Mouse (Mus musculus) heart, embryonic 16.5 days (tissue): ENCODE measurements around the gene Zfp39. TPM values are rescaled to one million over a fixed set of nuclear protein-coding genes. Genes with fewer than 3 reads are reported as not detected.
"Not testable (repeated sequence)": the region's sequence is repeated elsewhere in the genome, so short reads cannot be mapped to it uniquely, and the experiment has no call there.

Experiments used
- ATAC-seq: fragments of 200-750 bp; cut with Nextera tagmentation; replicated peaks from 2 replicates; pipeline ENCODE4 v1.8.0; 2017; ENCODE audit warnings: moderate number of reproducible peaks; ENCODE audit not compliant: insufficient read depth, low FRiP score; ENCODE audit errors: extremely low read depth
- H3K27ac ChIP-seq: fragments of 300-500 bp; sonication (generic); 2 replicates; pipeline ENCODE4 v1.5.1; 2014; ENCODE audit warnings: mild to moderate bottlenecking, low read length, control low read depth, moderate library complexity
- H3K27me3 ChIP-seq: fragments of 300-500 bp; sonication (generic); 2 replicates; pipeline ENCODE4 v1.6.1; 2014; ENCODE audit warnings: low read length, mixed read lengths; ENCODE audit not compliant: control insufficient read depth, insufficient read depth
- H3K36me3 ChIP-seq: fragments of 300-500 bp; sonication (generic); 2 replicates; pipeline ENCODE4 v1.6.1; 2014; ENCODE audit not compliant: control insufficient read depth, insufficient read depth
- H3K4me1 ChIP-seq: fragments of 300-500 bp; sonication (generic); 2 replicates; pipeline ENCODE4 v1.6.1; 2014; ENCODE audit warnings: low read length, mixed read lengths; ENCODE audit not compliant: control insufficient read depth, insufficient read depth
- H3K4me2 ChIP-seq: fragments of 300-500 bp; sonication (generic); 2 replicates; pipeline ENCODE4 v1.6.1; 2014; ENCODE audit warnings: low read depth, mild to moderate bottlenecking, control low read depth, low read length
- H3K4me3 ChIP-seq: fragments of 300-500 bp; sonication (generic); 2 replicates; pipeline ENCODE4 v1.5.1; 2014; ENCODE audit warnings: mild to moderate bottlenecking, control low read depth, low read length
- H3K9ac ChIP-seq: fragments of 300-500 bp; sonication (generic); 2 replicates; pipeline ENCODE4 v1.6.1; 2014; ENCODE audit warnings: low read length, control low read depth
- H3K9me3 ChIP-seq: fragments of 300-500 bp; sonication (generic); replicated peaks from 2 replicates; pipeline ENCODE4 v1.6.1; 2016; ENCODE audit warnings: low read length; ENCODE audit not compliant: control insufficient read depth
- whole genome bisulfite sequencing: fragments of 180-500 bp; shearing (Covaris S2); extraction: QIAGEN DNeasy Blood & Tissue Kit; methylation state at CpG from one replicate; pipeline ENCODE4 v1.1.7; 2014; 5-methylcytosine and 5-hydroxymethylcytosine counted together
- polyA plus RNA-seq: library from polyadenylated mRNA; unstranded; fragments of >200 nt; fragmentation: Nextera tagmentation; extraction: Ambion mirVana; gene quantifications from 2 replicates; pipeline ENCODE4 v1.2.1, GENCODE M21; 2015

Gene Zfp39
- polyA plus RNA-seq, 1 experiment from 2014 or later = 5.0 TPM

DNA sequence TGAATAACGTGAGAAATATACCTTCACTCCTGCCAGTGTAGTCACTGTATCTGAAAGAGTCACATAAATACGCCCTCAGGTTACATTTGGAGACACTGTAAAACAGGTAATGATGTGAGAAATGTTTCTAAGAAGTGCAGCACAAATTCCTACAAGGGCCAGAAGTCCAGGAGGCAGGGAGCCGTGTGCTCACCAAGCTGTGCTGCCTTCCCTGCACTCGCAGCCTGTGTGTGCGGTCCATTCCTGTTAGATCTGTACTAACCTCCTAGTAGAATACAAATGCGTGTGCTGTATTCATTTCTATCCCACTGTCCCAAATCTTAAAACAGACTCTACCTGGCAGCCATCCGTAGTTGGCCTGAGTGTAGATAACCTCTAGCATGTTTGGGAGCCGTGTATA is 43.3 kb downstream of the Zfp39 start:
- Histone ChIP-seq H3K9me3 (peaks cover 34% of the 10 kb centered on the region), H3K4me3 (no peak overlapping the region), H3K9ac (no peak overlapping the region), H3K4me2 (no peak overlapping the region), H3K36me3 (peaks cover 46% of the 10 kb centered on the region), H3K27me3 (no peaks in the 10 kb centered on the region), H3K27ac (no peak overlapping the region), H3K4me1 (no peaks in the 10 kb centered on the region)
- ATAC-seq = no peak
- 93% methylated on average over 8 of the region's 8 CpGs for WGBS

DNA sequence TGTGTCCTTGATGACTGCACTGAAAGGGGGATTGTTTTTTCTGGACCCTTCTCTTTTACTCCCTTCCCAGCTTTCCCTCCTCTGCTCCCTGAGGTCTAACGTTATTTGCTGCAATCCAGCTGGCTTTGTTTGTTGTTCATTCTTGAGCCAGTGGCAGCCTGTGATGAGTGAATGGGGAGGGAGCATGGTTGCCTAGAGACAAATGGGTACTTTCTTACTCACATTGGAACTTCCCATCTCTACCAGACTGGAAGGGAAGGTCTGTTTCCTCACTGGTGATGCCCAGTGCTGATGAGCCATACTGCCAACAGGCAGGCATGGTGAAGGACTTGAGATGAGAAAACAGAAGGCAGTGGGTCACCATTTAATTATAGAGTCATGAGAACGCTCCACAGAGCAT is 54.3 kb downstream of the Zfp39 start:
- H3K4me2 ChIP-seq = no peak overlapping the region
- H3K9ac ChIP-seq = no peak overlapping the region
- H3K27me3 ChIP-seq = no peaks in the 10 kb centered on the region
- H3K4me3 ChIP-seq = no peak overlapping the region
- no peak for ATAC-seq
- H3K4me1 ChIP-seq = peaks cover 5% of the 10 kb centered on the region
- peaks cover 6% of the 10 kb centered on the region for H3K9me3 ChIP-seq
- H3K36me3 ChIP-seq = peaks cover 22% of the 10 kb centered on the region
- WGBS = 60% methylated on average over 2 of the region's 2 CpGs
- no peak overlapping the region for H3K27ac ChIP-seq

DNA sequence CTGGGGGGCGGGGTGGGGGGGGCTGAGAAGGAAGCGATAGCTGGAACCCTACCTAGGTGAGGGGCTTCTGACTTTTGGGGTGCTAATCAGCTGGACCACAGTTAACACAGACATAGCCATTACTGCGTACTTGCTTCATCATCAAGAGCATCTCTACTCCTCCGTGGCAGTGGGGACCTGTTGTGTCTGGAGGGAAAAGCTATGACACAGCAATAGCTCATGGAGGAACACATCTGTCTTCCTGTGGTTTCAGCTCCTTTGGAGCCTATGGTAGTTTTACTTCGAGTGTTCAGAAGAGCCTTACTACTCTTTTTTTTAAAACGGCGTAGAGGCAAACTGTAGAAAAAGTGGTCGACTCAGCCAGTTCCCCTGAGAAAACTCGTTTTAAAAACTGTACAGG is 56.4 kb downstream of the Zfp39 start:
- Histone ChIP-seq H3K9ac (peak overlapping the region; percentile 86), H3K27ac (peak overlapping the region; percentile 52; the same call in 1 of the 2 replicates), H3K4me3 (peak overlapping the region; percentile 77), H3K4me2 (peak overlapping the region; percentile 81), H3K9me3 (peaks cover 6% of the 10 kb centered on the region), H3K4me1 (peaks cover 5% of the 10 kb centered on the region), H3K36me3 (peaks cover 19% of the 10 kb centered on the region), H3K27me3 (no peaks in the 10 kb centered on the region)
- 40% methylated on average over 9 of the region's 9 CpGs for WGBS
- no peak for ATAC-seq

DNA sequence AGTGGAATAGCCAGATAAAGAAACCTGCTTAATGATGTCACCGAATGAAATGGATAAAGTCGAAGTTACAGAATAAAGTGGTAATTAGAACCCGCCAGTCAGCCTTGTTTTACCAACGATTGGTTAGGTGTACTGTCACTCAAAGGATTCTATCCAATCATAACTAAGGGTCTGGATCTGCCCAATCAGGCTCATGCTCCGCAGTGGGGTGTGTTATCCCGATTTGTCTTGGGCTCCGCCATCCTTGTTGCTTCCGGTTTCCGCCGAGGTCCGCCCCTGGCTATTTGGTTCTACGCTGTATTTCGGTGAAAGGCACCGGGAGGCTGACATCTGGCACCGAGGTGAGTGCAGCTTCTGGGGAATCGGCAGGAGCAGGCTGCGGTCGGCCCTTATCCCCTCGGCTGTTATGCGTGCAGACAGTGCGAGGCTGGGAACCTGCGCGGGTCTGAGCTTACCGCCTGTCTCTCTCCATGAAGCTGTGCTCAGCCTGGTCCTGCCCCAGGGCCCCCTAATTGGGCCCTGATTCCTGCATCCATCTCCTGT is 57.0 kb downstream of the Zfp39 start, which contains the start of gene Gm12258:
Gene Gm12258 (plus strand): TSS at position 240 of the 543 bp plus-strand sequence.
- Histone ChIP-seq H3K27me3 (no peaks in the 10 kb centered on the region), H3K9me3 (peaks cover 6% of the 10 kb centered on the region), H3K4me1 (peaks cover 5% of the 10 kb centered on the region), H3K4me2 (peak within 1 kb of the TSS; percentile 81), H3K27ac (peak within 1 kb of the TSS; percentile 52), H3K36me3 (peaks cover 16% of the 10 kb centered on the region), H3K9ac (peak within 1 kb of the TSS; percentile 86), H3K4me3 (peak within 1 kb of the TSS; percentile 77)
- peak; percentile 100 for ATAC-seq
- WGBS = under 1% methylated on average over 24 of the region's 24 CpGs

DNA sequence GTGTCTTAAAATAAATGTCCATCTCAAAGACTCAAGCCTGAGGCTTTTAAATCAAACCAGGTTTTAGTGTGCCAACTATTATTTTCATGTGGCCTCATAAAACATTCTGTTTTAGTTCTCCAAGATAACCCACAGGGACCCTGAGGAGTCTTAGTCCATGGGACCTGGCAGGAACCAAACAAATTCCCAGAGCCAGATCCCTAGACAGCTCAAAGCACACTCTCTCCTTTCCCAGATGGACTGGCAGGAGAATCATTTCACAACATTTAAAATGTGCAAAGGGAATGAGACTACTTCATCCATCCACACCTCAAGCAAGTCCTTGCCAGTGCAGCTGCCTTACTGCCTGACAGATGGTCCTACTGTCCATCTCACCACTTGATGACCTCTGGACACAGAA is 65.1 kb downstream of the Zfp39 start, which contains the start of gene Olfr311:
Gene Olfr311 (plus strand): TSS at position 301 of the 400 bp plus-strand sequence.
- not testable (repeated sequence) for H3K4me2 ChIP-seq, H3K9ac ChIP-seq, H3K36me3 ChIP-seq, H3K27ac ChIP-seq, H3K4me1 ChIP-seq, ATAC-seq, H3K27me3 ChIP-seq, H3K9me3 ChIP-seq, H3K4me3 ChIP-seq

Other genes starting within 250 kb of the Zfp39 start
- not detected in 2 replicates for gene Olfr322, start 245.4 kb downstream of the Zfp39 start, polyA plus RNA-seq
- gene Olfr320, start 223.1 kb downstream of the Zfp39 start, polyA plus RNA-seq = not detected in 2 replicates
- not detected in 2 replicates for gene Olfr319, start 205.1 kb downstream of the Zfp39 start, polyA plus RNA-seq
- gene Olfr318, start 180.2 kb downstream of the Zfp39 start, polyA plus RNA-seq = not detected in 2 replicates
- not detected in 2 replicates for gene Olfr317, start 165.0 kb downstream of the Zfp39 start, polyA plus RNA-seq
- not detected in 2 replicates for gene Olfr316, start 151.5 kb downstream of the Zfp39 start, polyA plus RNA-seq
- gene Olfr315, start 131.0 kb downstream of the Zfp39 start, polyA plus RNA-seq = not detected in 2 replicates
- 0.11 TPM in 1 of 2 replicates, not detected in the other for gene Olfr314, start 121.3 kb downstream of the Zfp39 start, polyA plus RNA-seq
- 1.5 and 2.5 TPM in 2 replicates for gene Fam183b, start 102.3 kb downstream of the Zfp39 start, polyA plus RNA-seq
- gene Olfr313, start 89.2 kb downstream of the Zfp39 start, polyA plus RNA-seq = 0.09 and 0.12 TPM in 2 replicates
- 0.25 TPM in 1 of 2 replicates, not detected in the other for gene Olfr312, start 75.0 kb downstream of the Zfp39 start, polyA plus RNA-seq
- gene Olfr311, start 65.0 kb downstream of the Zfp39 start, polyA plus RNA-seq = 0.15 and 0.22 TPM in 2 replicates
- gene Gm12258, start 57.1 kb downstream of the Zfp39 start, polyA plus RNA-seq = 4.3 and 5.1 TPM in 2 replicates
- gene 2810021J22Rik, start 37.0 kb downstream of the Zfp39 start, polyA plus RNA-seq = 3.4 and 3.7 TPM in 2 replicates
- 0.10 TPM in 1 of 2 replicates, not detected in the other for gene Btnl10, start 13.7 kb upstream of the Zfp39 start, polyA plus RNA-seq
- 172 and 176 TPM in 2 replicates for gene Rnf187, start 34.7 kb upstream of the Zfp39 start, polyA plus RNA-seq
- 21.8 and 27.5 TPM in 2 replicates for gene Hist3h2ba, start 44.7 kb upstream of the Zfp39 start, polyA plus RNA-seq
- gene Hist3h2a, start 50.5 kb upstream of the Zfp39 start, polyA plus RNA-seq = 33.9 and 35.2 TPM in 2 replicates
- gene Trim17, start 50.5 kb upstream of the Zfp39 start, polyA plus RNA-seq = 0.26 and 0.39 TPM in 2 replicates
- 37.1 and 40.3 TPM in 2 replicates for gene Trim11, start 73.9 kb upstream of the Zfp39 start, polyA plus RNA-seq
- gene Obscn, start 232.2 kb upstream of the Zfp39 start, polyA plus RNA-seq = 87.2 and 91.9 TPM in 2 replicates